Mouse (Mus musculus): ENCODE data around the gene Atr. TPM values are rescaled to one million over a fixed set of nuclear protein-coding genes. Genes with fewer than 3 reads are reported as not detected.

Atr gene
- 3.4 and 4.8 TPM in 2 replicates for polyA plus RNA-seq (2012; rRNA removed; ENCODE audit: low replicate concordance)

DNA sequence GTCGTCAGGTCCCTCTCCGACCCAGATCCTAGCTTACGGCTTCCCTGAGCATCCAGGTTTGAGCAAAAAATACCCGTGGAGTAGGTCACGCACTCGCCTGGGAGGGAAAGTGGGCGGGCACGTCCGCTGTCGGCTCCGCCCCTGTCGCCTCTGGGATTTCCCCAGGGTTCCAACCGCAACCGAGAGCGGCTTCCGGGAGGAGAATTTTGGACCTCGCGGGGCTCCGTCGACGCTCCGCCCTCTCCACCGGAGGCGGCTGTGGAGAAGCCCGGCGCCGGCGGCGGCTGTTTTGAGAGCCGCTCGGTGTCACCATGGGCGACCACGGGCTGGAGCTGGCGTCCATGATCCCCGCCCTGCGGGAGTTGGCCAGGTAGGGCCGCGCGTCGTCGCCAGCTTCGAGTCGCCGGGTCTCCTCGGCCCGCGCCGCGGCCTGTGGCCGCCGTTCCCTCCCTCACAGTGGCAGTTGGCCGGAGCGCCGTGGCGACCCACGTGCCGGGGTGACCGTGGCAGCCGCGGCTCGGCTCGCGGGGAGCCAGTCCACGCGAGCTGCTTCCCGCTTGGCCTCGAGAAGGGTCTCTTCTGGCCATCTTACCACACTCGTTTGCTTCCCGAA lies at the start of gene Atr:
TSS of gene Atr (plus strand) at position 184 of the 613 bp plus-strand sequence.

DNA sequence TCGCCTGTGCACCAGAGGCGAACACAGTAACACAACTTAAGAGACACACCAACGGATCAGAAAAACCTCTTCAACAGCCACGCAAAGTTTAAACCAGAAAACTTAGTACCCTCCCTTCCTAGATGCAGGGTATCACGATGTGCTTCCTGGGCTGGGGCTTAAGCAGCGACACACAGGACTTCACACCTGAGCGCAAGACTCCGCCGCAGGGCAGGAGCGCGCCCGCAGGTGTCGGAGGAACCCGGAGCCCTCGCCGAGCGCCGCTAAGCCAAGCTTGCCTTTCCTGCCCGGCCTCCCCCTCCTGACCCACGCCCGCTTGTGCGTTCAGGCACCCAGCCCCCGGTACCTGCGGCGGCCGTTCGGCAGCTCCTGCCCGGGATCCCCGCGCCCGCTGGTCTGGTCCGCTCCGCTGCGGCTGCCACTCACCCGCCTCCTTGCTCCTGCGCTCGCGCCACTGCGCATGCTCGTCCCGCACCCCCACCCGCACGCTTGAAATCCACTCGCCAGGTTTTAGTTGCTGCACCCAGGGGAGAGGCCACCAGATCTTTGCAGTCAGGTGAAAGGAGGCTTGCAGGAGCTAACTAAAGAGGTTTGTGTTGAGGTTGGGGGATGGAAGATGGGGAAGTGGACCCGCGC lies 12.5 kb upstream of the Atr start, which contains the start of gene Pls1:
TSS of gene Pls1 (minus strand) at position 487 of the 636 bp plus-strand sequence.

GRCm38 (mm10) chr9:95954585-95955461 lies 97.4 kb downstream of the Atr start, which contains the start of gene Xrn1:
Xrn1 (plus strand) TSS chr9:95954760.

Other genes with a start within 250 kb of the Atr start
- gene Pcolce2, start 220.0 kb upstream of the Atr start, polyA plus RNA-seq (2012; rRNA removed; ENCODE audit: low replicate concordance): 1.7 and 4.0 TPM in 2 replicates
- gene Trpc1, start 107.2 kb upstream of the Atr start, polyA plus RNA-seq (2012; rRNA removed; ENCODE audit: low replicate concordance): 1.9 and 3.8 TPM in 2 replicates
- 0.98 TPM in 1 of 2 replicates, not detected in the other for gene Pls1, start 12.3 kb upstream of the Atr start, polyA plus RNA-seq (2012; rRNA removed; ENCODE audit: low replicate concordance)
- gene Xrn1, start 97.2 kb downstream of the Atr start, polyA plus RNA-seq (2012; rRNA removed; ENCODE audit: low replicate concordance): 4.4 and 6.3 TPM in 2 replicates